Mouse (Mus musculus) forebrain, postnatal 0 days (tissue): ENCODE measurements around the gene Lgr5. TPM values are rescaled to one million over a fixed set of nuclear protein-coding genes. Genes with fewer than 3 reads are reported as not detected.

ENCODE experiments used
- ATAC-seq: fragments of 200-750 bp; cut with Nextera tagmentation; 2 replicates; pipeline ENCODE4 v1.8.0; 2017; ENCODE audit warnings: mild to moderate bottlenecking, moderate library complexity
- DNase-seq: peaks from one replicate; pipeline ENCODE4 v3.0.0-alpha.2; 2015
- H3K27ac ChIP-seq: fragments of 300-500 bp; sonication (generic); 2 replicates; pipeline ENCODE4 v1.5.1; 2014; ENCODE audit warnings: low read depth, mild to moderate bottlenecking, antibody characterized with exemption, low read length, moderate library complexity, mixed read lengths
- H3K27me3 ChIP-seq: fragments of 300-500 bp; sonication (generic); 2 replicates; pipeline ENCODE4 v1.6.1; 2014; ENCODE audit warnings: mild to moderate bottlenecking, low read length, mixed read lengths; ENCODE audit not compliant: insufficient read depth
- H3K36me3 ChIP-seq: fragments of 300-500 bp; sonication (generic); 2 replicates; pipeline ENCODE4 v1.6.1; 2014; ENCODE audit warnings: mild to moderate bottlenecking, moderate library complexity; ENCODE audit not compliant: insufficient read depth
- H3K4me1 ChIP-seq: fragments of 300-500 bp; sonication (generic); 2 replicates; pipeline ENCODE4 v1.6.1; 2014; ENCODE audit warnings: antibody characterized with exemption; ENCODE audit not compliant: insufficient read depth
- H3K4me2 ChIP-seq: fragments of 300-500 bp; sonication (generic); 2 replicates; pipeline ENCODE4 v1.6.1; 2014; ENCODE audit warnings: low read depth, mild to moderate bottlenecking, moderate library complexity
- H3K4me3 ChIP-seq: fragments of 300-500 bp; sonication (generic); 2 replicates; pipeline ENCODE4 v1.5.1; 2014; ENCODE audit warnings: low read depth, low read length, mixed read lengths
- H3K9ac ChIP-seq: fragments of 300-500 bp; sonication (generic); 2 replicates; pipeline ENCODE4 v1.6.1; 2014; ENCODE audit warnings: mild to moderate bottlenecking
- H3K9me3 ChIP-seq: fragments of 300-500 bp; sonication (generic); 2 replicates; pipeline ENCODE4 v1.6.1; 2016; ENCODE audit warnings: low read length
- CTCF ChIP-seq: sonication (generic); IDR thresholded peaks from 2 replicates; pipeline ENCODE4 v1.5.1; 2016; ENCODE audit warnings: antibody characterized with exemption, control low read depth, low read depth
- WGBS: fragments of 180-500 bp; shearing (Covaris S2); extraction: QIAGEN DNeasy Blood & Tissue Kit; methylation state at CpG from one replicate; pipeline ENCODE4 v1.1.7; 2014; 5-methylcytosine and 5-hydroxymethylcytosine counted together
- polyA plus RNA-seq: library from polyadenylated mRNA; unstranded; fragments of >200 nt; fragmentation: Nextera tagmentation; extraction: Ambion mirVana; gene quantifications from 2 replicates; pipeline ENCODE4 v1.2.1, GENCODE M21; 2015
- total RNA-seq: library from RNA; depleted of rRNA; stranded (reverse); fragments of >200 nt; gene quantifications from 2 replicates; pipeline ENCODE4 v1.2.3, GENCODE M21; 2014

The Lgr5 gene
- total and polyA plus RNA-seq, 2 experiments from 2014 or later, result 1.1 to 1.3 TPM

GRCm38 (mm10) chr10:115556738-115557242 is 30.8 kb downstream of the Lgr5 start:
- WGBS, result 18% methylated on average over 12 of the region's 12 CpGs
- Histone ChIP-seq H3K9ac (no peak overlapping the region), H3K27me3 (peaks cover 11% of the 10 kb centered on the region), H3K27ac (no peak overlapping the region), H3K9me3 (no peaks in the 10 kb centered on the region), H3K4me2 (no peak overlapping the region), H3K4me3 (no peak overlapping the region), H3K4me1 (no peaks in the 10 kb centered on the region), H3K36me3 (no peaks in the 10 kb centered on the region)
- DNase-seq (no peak), ATAC-seq (no peak)
- no peak for TF ChIP-seq CTCF

GRCm38 (mm10) chr10:115555191-115555765 is 32.3 kb downstream of the Lgr5 start:
- no peaks in the 10 kb centered on the region for H3K9me3 ChIP-seq
- no peak overlapping the region for H3K4me3 ChIP-seq
- H3K4me1 ChIP-seq, result no peaks in the 10 kb centered on the region
- WGBS, result 58% methylated on average over 2 of the region's 2 CpGs
- no peak overlapping the region for H3K4me2 ChIP-seq
- H3K27ac ChIP-seq, result no peak overlapping the region
- DNase-seq, result no peak
- ATAC-seq, result no peak
- no peaks in the 10 kb centered on the region for H3K36me3 ChIP-seq
- TF ChIP-seq CTCF, result no peak
- H3K9ac ChIP-seq, result no peak overlapping the region
- H3K27me3 ChIP-seq, result peaks cover 10% of the 10 kb centered on the region

DNA sequence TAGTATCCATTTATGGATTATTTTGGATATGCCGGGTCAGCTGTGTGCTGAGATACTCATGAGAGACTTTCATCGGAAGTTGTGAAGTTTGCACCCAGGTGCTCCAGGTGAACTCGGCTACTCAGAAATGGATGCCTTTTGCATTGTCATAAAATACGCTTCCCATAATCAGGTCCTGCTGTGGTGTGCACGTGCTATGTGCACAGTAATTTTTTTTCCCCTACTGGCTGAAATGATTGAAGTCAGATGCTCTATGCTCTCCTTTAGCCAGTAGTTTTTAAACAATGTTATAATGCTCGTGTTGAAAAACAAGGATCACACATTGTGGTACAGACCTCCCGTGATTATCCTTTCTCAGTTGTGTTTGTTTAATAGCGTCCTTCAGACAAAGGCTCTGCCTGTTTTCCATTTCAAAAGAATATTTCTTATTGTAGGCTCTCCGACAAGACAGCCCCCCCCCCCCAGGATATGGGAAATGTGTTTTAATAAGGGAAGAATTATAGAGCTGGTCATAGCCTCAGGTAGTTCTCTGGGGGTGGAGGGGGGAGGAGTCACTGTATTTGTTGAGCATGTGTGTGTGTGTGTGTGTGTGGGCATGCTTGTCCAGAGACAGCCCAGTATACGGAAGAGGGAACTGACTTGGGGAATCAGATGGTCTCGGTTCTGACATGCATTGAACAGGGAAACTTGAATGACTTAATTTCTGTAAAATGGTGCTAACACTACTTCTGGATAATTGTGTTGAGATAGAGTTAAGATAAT is 34.0 kb downstream of the Lgr5 start:
- Histone ChIP-seq H3K9me3 (no peaks in the 10 kb centered on the region), H3K27ac (no peak overlapping the region), H3K4me1 (no peaks in the 10 kb centered on the region), H3K27me3 (peaks cover 10% of the 10 kb centered on the region; the same call in 1 of the 2 replicates), H3K4me2 (no peak overlapping the region), H3K4me3 (no peak overlapping the region), H3K9ac (no peak overlapping the region), H3K36me3 (no peaks in the 10 kb centered on the region)
- 57% methylated on average over 11 of the region's 11 CpGs for WGBS
- ATAC-seq, result no peak
- TF ChIP-seq CTCF, result no peak
- DNase-seq, result no peak

- WGBS, result 83% methylated on average over 3 of the region's 3 CpGs
- DNase-seq (no peak), ATAC-seq (no peak)
- Histone ChIP-seq H3K4me1 (no peaks in the 10 kb centered on the region), H3K9ac (no peak overlapping the region), H3K36me3 (no peaks in the 10 kb centered on the region), H3K4me3 (no peak overlapping the region), H3K4me2 (no peak overlapping the region), H3K27me3 (0 out of 2 replicates have a peak, but pooled peaks cover 7% of the 10 kb centered on the region), H3K9me3 (no peaks in the 10 kb centered on the region), H3K27ac (no peak overlapping the region)
- no peak for TF ChIP-seq CTCF
Measured at GRCm38 (mm10) chr10:115551069-115551468, 36.5 kb downstream of the Lgr5 start.

- DNase-seq (no peak), ATAC-seq (no peak)
- no peak overlapping the region for H3K27ac ChIP-seq
Measured at GRCm38 (mm10) chr10:115550253-115550652, 37.3 kb downstream of the Lgr5 start.

DNA sequence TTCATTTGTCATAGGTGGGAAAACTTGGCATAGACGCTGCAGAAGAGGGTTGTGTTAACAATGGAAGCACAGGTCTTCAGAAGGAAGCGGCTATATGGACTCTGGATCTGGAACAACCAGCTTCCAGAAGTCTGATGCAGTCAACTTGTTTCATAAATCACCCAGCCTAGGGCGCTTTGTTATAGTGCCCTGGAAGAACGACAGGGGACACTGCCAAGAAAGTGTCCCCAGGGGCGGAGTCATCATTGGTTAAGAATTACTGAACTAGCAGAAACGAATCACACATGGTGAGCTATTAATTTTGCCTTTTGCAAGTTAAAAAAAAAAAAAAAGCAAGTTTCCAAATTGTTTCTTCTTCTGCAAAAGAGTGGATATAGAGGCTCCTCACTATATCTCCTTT is 44.7 kb downstream of the Lgr5 start:
- no peak overlapping the region for H3K27ac ChIP-seq
- no peak overlapping the region for H3K9ac ChIP-seq
- no peaks in the 10 kb centered on the region for H3K36me3 ChIP-seq
- no peak for TF ChIP-seq CTCF
- no peak overlapping the region for H3K4me3 ChIP-seq
- ATAC-seq, result no peak
- DNase-seq, result no peak
- H3K27me3 ChIP-seq, result no peaks in the 10 kb centered on the region
- 85% methylated on average over 6 of the region's 6 CpGs for WGBS
- H3K4me1 ChIP-seq, result no peaks in the 10 kb centered on the region
- no peaks in the 10 kb centered on the region for H3K9me3 ChIP-seq
- no peak overlapping the region for H3K4me2 ChIP-seq

More at GRCm38 (mm10) chr10:115550253-115550652, 37.3 kb downstream of the Lgr5 start:
- H3K4me1 ChIP-seq, result no peaks in the 10 kb centered on the region
- no peak for TF ChIP-seq CTCF
- WGBS, result 37% methylated on average over 7 of the region's 7 CpGs
- no peak overlapping the region for H3K4me2 ChIP-seq
- no peak overlapping the region for H3K9ac ChIP-seq
- H3K9me3 ChIP-seq, result no peaks in the 10 kb centered on the region
- no peaks in the 10 kb centered on the region for H3K36me3 ChIP-seq
- H3K27me3 ChIP-seq, result 0 out of 2 replicates have a peak, but pooled peaks cover 5% of the 10 kb centered on the region
- no peak overlapping the region for H3K4me3 ChIP-seq

GRCm38 (mm10) chr10:115530746-115531145 is 56.8 kb downstream of the Lgr5 start:
- no peaks in the 10 kb centered on the region for H3K4me1 ChIP-seq
- H3K9me3 ChIP-seq, result no peaks in the 10 kb centered on the region
- ATAC-seq, result no peak
- H3K4me2 ChIP-seq, result no peak overlapping the region
- no peak overlapping the region for H3K27ac ChIP-seq
- H3K27me3 ChIP-seq, result no peaks in the 10 kb centered on the region; the same call in 1 of the 2 replicates
- 78% methylated on average over 2 of the region's 2 CpGs for WGBS
- TF ChIP-seq CTCF, result no peak
- no peak overlapping the region for H3K9ac ChIP-seq
- H3K4me3 ChIP-seq, result no peak overlapping the region
- H3K36me3 ChIP-seq, result no peaks in the 10 kb centered on the region
- DNase-seq, result no peak
